Mouse (Mus musculus) megakaryocyte progenitor cell, adult 5-6 weeks (primary cell): ENCODE measurements around the gene Zfp568. TPM values are rescaled to one million over a fixed set of nuclear protein-coding genes. Genes with fewer than 3 reads are reported as not detected.

Experiments used
- ATAC-seq: replicated peaks from 2 replicates; pipeline ENCODE4 v1.8.0; 2016; ENCODE audit warnings: mild to moderate bottlenecking, moderate TSS enrichment, inconsistent platforms; ENCODE audit not compliant: poor library complexity
- total RNA-seq, 2 experiments: library from RNA; stranded (forward) in 1 of 2; stranded (reverse) in 1 of 2; fragments of 157-497, 149-512 nt in 1 of 2; fragments of 200-1000 nt in 1 of 2; gene quantifications; 2 replicates each; pipeline versions ENCODE4 v1.2.3 to v1.2.4; 2015 to 2017

The Zfp568 gene
- total RNA-seq, 2 experiments from 2014 or later = 22.3 to 38.4 TPM

DNA sequence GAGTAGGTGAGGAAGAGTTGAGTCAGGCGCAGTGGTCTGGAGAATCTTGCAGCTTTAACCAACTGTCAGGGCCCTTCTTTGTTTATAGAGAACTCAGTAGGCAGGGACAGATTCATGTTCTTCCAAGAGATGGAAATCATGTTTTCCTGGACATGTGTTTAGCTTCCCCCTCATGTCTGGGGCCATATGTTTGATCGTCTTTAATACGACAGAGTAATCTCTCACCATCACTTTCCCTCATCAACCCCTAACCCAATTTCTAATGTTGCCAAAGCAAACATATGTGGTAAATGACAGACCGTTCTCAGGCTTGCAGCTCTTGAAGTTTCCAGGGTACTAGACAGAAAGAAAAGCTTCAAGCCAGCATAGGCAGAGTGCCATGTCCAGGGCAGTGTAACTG, 64.4 kb downstream of the Zfp568 start:
- ATAC-seq = no peak

GRCm38 (mm10) chr7:30050882-30051548, 67.3 kb downstream of the Zfp568 start, which contains the start of gene Zfp14:
Gene Zfp14 (minus strand): TSS chr7:30051380.
- peak; percentile 100 for ATAC-seq

- ATAC-seq = no peak
Observed at GRCm38 (mm10) chr7:30053591-30053990, 69.8 kb downstream of the Zfp568 start.

DNA sequence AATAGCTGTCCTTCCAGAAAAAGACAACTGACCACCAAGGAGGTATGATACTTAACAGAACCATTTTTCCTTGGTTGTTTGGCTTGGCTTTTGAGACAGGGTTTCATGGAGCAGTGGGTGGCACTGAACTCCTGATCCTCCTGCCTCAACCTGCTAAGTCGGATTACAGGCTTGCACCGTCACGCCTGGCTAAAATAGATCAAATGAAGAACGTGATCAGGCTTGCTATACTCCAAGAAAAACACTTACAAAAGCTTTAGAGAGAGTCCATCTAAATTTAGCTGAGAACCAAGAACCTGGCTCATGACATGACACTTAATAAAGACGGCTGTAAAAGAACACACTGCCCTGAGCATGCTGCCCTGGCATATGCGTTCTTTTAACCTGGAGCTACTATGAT, 76.6 kb downstream of the Zfp568 start:
- ATAC-seq = no peak

DNA sequence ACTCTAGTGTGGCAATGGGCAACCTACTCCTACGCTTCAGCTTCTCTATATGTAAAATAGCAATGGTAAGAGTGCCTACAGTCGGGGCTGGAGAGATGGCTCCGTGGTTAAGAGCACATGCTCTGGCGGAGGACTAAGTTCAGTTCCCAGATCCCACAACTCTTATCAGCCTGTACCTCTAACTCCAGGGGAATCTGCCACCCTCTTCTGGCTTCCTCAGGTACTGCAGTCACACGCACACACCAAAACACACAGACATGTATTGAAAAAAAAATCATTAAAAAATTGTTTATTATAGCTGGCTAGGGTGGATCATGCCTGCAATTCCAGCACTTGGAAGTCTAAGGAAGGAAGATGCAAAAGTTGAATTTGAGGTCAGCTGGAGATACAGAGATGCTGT, 78.7 kb downstream of the Zfp568 start:
- peak; percentile 69 for ATAC-seq

DNA sequence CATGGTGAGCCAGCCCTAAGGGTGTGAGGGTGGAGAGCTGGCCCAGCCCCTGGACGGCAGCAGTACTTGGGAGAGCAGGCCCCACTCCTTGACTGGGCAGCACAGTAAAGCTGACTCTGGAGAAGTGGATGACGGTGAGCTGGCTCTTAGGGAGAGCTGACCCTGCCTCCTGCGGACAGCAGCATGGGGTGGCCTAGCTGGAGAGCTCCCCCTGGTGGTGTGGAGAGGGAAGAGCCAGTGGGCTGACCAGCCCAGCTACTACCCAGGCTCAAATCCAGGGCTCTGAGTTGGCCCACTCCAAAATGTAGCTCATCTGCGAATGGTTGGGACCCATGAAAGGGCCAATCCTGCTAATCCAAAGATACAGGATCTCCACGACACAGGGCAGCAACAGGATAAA, 80.9 kb downstream of the Zfp568 start:
- ATAC-seq = no peak

DNA sequence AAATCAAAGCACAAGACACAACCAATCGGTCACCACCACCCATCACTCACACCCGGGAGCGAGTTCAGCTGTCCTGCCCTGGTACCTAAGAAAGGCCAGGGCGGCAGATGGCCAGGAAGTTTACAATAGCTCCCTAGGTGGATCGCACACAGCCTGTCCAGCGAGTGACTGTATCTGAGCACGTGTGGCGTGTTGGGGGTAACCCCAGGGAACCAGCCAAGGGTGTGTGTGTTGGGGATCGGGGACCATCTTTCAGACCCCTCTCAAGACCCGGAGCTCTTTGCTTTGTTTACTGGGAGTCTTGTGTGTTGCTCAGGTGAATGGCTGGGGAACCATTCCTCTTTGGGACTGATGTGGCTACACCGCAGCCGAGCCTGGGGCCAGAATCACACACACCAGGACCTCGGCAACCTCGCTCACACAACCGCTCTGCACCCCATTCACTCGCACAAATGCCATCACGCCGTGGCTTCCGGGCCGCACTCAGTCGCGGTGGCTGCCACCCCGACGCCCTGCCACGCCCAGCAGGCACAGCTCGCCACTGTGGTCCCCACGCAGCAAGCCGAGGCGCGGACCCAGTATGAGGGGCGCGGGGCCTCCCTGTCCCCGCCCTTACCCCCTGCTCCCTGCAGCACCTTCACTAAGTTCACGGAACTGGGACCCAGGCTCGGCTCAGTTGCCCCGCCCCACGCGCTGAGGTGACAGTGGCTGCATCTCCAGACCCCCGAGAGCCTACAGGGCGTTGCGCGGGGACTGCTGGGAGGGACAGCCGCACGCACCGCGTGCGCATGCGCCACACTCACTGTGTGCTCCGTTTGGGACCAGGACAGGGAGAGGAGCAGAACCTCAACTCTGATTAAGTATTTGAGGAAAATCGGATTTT, 88.6 kb downstream of the Zfp568 start, which contains the start of gene Zfp82:
TSS of gene Zfp82 (minus strand) at position 755 of the 883 bp plus-strand sequence.
- peak; percentile 95 for ATAC-seq

Other genes starting within 250 kb of the Zfp568 start
- 11.4 and 14.8 TPM in 2 replicates for gene Zfp84, start 215.4 kb upstream of the Zfp568 start, total RNA-seq (2015)
- 17.7 and 19.0 TPM in 2 replicates for gene Zfp84, start 215.4 kb upstream of the Zfp568 start, total RNA-seq (2017)
- 0.37 and 0.78 TPM in 2 replicates for gene Zfp30, start 200.0 kb upstream of the Zfp568 start, total RNA-seq (2015)
- gene Zfp30, start 200.0 kb upstream of the Zfp568 start, total RNA-seq (2017) = 0.17 TPM in 1 of 2 replicates, not detected in the other
- 4.8 and 5.7 TPM in 2 replicates for gene Zfp790, start 167.8 kb upstream of the Zfp568 start, total RNA-seq (2015)
- gene Zfp790, start 167.8 kb upstream of the Zfp568 start, total RNA-seq (2017) = 9.4 and 10.0 TPM in 2 replicates
- 3.3 TPM in 2 replicates for gene Zfp940, start 130.3 kb upstream of the Zfp568 start, total RNA-seq (2015)
- 4.0 and 5.2 TPM in 2 replicates for gene Zfp940, start 130.3 kb upstream of the Zfp568 start, total RNA-seq (2017)
- 4.5 and 7.4 TPM in 2 replicates for gene Zfp420, start 124.0 kb upstream of the Zfp568 start, total RNA-seq (2015)
- 0.96 and 2.9 TPM in 2 replicates for gene Zfp420, start 124.0 kb upstream of the Zfp568 start, total RNA-seq (2017)
- 6.9 and 8.0 TPM in 2 replicates for gene Zfp27, start 77.4 kb upstream of the Zfp568 start, total RNA-seq (2015)
- 5.5 and 12.1 TPM in 2 replicates for gene Zfp27, start 77.4 kb upstream of the Zfp568 start, total RNA-seq (2017)
- 0.95 and 1.1 TPM in 2 replicates for gene Zfp383, start 75.7 kb upstream of the Zfp568 start, total RNA-seq (2015)
- gene Zfp383, start 75.7 kb upstream of the Zfp568 start, total RNA-seq (2017) = 1.00 and 1.0 TPM in 2 replicates
- 14.5 and 19.5 TPM in 2 replicates for gene Zfp74, start 29.9 kb upstream of the Zfp568 start, total RNA-seq (2015)
- gene Zfp74, start 29.9 kb upstream of the Zfp568 start, total RNA-seq (2017) = 7.2 and 8.0 TPM in 2 replicates
- gene Zfp14, start 67.4 kb downstream of the Zfp568 start, total RNA-seq (2015) = 1.1 and 1.8 TPM in 2 replicates
- 1.2 and 2.1 TPM in 2 replicates for gene Zfp14, start 67.4 kb downstream of the Zfp568 start, total RNA-seq (2017)
- gene Zfp82, start 88.9 kb downstream of the Zfp568 start, total RNA-seq (2015) = 4.4 and 4.9 TPM in 2 replicates
- gene Zfp82, start 88.9 kb downstream of the Zfp568 start, total RNA-seq (2017) = 3.4 and 4.9 TPM in 2 replicates
- gene Gm26920, start 106.5 kb downstream of the Zfp568 start, total RNA-seq (2015) = not detected in 2 replicates
- not detected in 2 replicates for gene Gm26920, start 106.5 kb downstream of the Zfp568 start, total RNA-seq (2017)
- gene Zfp566, start 106.6 kb downstream of the Zfp568 start, total RNA-seq (2015) = 9.2 and 11.8 TPM in 2 replicates
- gene Zfp566, start 106.6 kb downstream of the Zfp568 start, total RNA-seq (2017) = 4.2 and 5.5 TPM in 2 replicates
- gene Zfp260, start 110.8 kb downstream of the Zfp568 start, total RNA-seq (2015) = 33.1 and 34.6 TPM in 2 replicates
- 26.4 and 35.4 TPM in 2 replicates for gene Zfp260, start 110.8 kb downstream of the Zfp568 start, total RNA-seq (2017)
- gene Zfp382, start 138.0 kb downstream of the Zfp568 start, total RNA-seq (2015) = 2.7 and 4.2 TPM in 2 replicates
- 7.1 and 8.2 TPM in 2 replicates for gene Zfp382, start 138.0 kb downstream of the Zfp568 start, total RNA-seq (2017)
- 62.2 and 64.3 TPM in 2 replicates for gene Zfp146, start 185.8 kb downstream of the Zfp568 start, total RNA-seq (2015)
- 88.0 and 101 TPM in 2 replicates for gene Zfp146, start 185.8 kb downstream of the Zfp568 start, total RNA-seq (2017)
- 0.98 TPM in 1 of 2 replicates, not detected in the other for gene Cox7a1, start 200.2 kb downstream of the Zfp568 start, total RNA-seq (2015)
- 3.3 and 7.0 TPM in 2 replicates for gene Cox7a1, start 200.2 kb downstream of the Zfp568 start, total RNA-seq (2017)
- gene Capns1, start 214.9 kb downstream of the Zfp568 start, total RNA-seq (2015) = 319 and 322 TPM in 2 replicates
- gene Capns1, start 214.9 kb downstream of the Zfp568 start, total RNA-seq (2017) = 165 and 206 TPM in 2 replicates
- 75.7 and 78.4 TPM in 2 replicates for gene Polr2i, start 248.0 kb downstream of the Zfp568 start, total RNA-seq (2015)
- gene Polr2i, start 248.0 kb downstream of the Zfp568 start, total RNA-seq (2017) = 60.6 and 69.9 TPM in 2 replicates
- gene Tbcb, start 248.3 kb downstream of the Zfp568 start, total RNA-seq (2015) = 95.9 and 112 TPM in 2 replicates
- 27.6 and 37.1 TPM in 2 replicates for gene Tbcb, start 248.3 kb downstream of the Zfp568 start, total RNA-seq (2017)